Mouse (Mus musculus) midbrain, embryonic 13.5 days (tissue): ENCODE measurements around the gene Slc35e3. TPM values are rescaled to one million over a fixed set of nuclear protein-coding genes. Genes with fewer than 3 reads are reported as not detected.

ENCODE experiments used
- ATAC-seq: fragments of 200-750 bp; cut with Nextera tagmentation; 2 replicates; pipeline ENCODE4 v1.8.0; 2017; ENCODE audit warnings: mild to moderate bottlenecking, moderate TSS enrichment, moderate library complexity
- H3K27ac ChIP-seq: fragments of 300-500 bp; sonication (generic); 2 replicates; pipeline ENCODE4 v1.5.1; 2015; ENCODE audit warnings: inconsistent platforms, mild to moderate bottlenecking, moderate library complexity
- H3K27me3 ChIP-seq: fragments of 300-500 bp; sonication (generic); 2 replicates; pipeline ENCODE4 v1.6.1; 2015; ENCODE audit warnings: mild to moderate bottlenecking, inconsistent platforms
- H3K36me3 ChIP-seq: fragments of 300-500 bp; sonication (generic); 2 replicates; pipeline ENCODE4 v1.6.1; 2015; ENCODE audit warnings: mild to moderate bottlenecking, inconsistent platforms
- H3K4me1 ChIP-seq: fragments of 300-500 bp; sonication (generic); replicated peaks from 2 replicates; pipeline ENCODE4 v1.6.1; 2015; ENCODE audit warnings: inconsistent platforms
- H3K4me2 ChIP-seq: fragments of 300-500 bp; sonication (generic); replicated peaks from 2 replicates; pipeline ENCODE4 v1.6.1; 2015; ENCODE audit warnings: moderate library complexity, mild to moderate bottlenecking, inconsistent platforms
- H3K4me3 ChIP-seq: fragments of 300-500 bp; sonication (generic); replicated peaks from 2 replicates; pipeline ENCODE4 v1.5.1; 2015; ENCODE audit warnings: mild to moderate bottlenecking, inconsistent platforms
- H3K9ac ChIP-seq: fragments of 300-500 bp; sonication (generic); replicated peaks from 2 replicates; pipeline ENCODE4 v1.6.1; 2015; ENCODE audit warnings: mild to moderate bottlenecking, inconsistent platforms
- H3K9me3 ChIP-seq: fragments of 300-500 bp; sonication (generic); 2 replicates; pipeline ENCODE4 v1.6.1; 2016; ENCODE audit warnings: mild to moderate bottlenecking, inconsistent platforms
- WGBS: fragments of 180-500 bp; shearing (Covaris S2); methylation state at CpG from one replicate; pipeline ENCODE4 v1.1.7; 2015; 5-methylcytosine and 5-hydroxymethylcytosine counted together
- polyA plus RNA-seq: library from polyadenylated mRNA; unstranded; fragments of >200 nt; fragmentation: Nextera tagmentation; extraction: Ambion mirVana; gene quantifications from 2 replicates; pipeline ENCODE4 v1.2.1, GENCODE M21; 2015

Gene Slc35e3
- polyA plus RNA-seq, 1 experiment from 2014 or later = 33.1 TPM

DNA sequence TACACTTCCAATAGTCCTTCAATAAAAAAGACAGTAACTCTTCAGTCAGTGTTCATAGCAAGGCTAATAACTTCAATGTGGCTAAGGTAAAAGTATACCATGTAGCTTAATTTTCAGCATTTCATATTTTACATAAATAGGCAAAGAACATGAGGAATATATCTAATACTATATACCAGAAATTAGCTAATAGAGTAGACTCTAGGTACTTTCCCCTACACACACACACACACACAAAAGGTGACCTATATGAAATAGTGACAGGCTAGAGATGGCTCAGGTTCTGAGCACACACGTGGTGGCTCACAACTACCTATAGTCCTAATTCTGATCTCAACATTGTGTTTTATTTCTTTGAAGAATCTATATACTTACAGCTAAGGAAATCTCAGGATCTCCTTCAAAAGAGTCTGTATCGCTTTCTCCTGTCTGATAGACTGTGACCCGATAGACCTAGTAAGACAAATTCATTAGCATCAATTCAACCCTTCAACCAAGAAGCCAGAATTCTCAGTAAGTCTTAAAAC, 55.3 kb downstream of the Slc35e3 start:
- H3K27me3 ChIP-seq = no peaks in the 10 kb centered on the region
- H3K4me3 ChIP-seq = no peak overlapping the region
- no peak overlapping the region for H3K27ac ChIP-seq
- peaks cover 76% of the 10 kb centered on the region for H3K36me3 ChIP-seq
- H3K4me1 ChIP-seq = no peaks in the 10 kb centered on the region
- H3K9ac ChIP-seq = no peak overlapping the region
- H3K9me3 ChIP-seq = no peaks in the 10 kb centered on the region
- no peak for ATAC-seq
- no peak overlapping the region for H3K4me2 ChIP-seq
- 94% methylated on average over 3 of the region's 3 CpGs for WGBS

DNA sequence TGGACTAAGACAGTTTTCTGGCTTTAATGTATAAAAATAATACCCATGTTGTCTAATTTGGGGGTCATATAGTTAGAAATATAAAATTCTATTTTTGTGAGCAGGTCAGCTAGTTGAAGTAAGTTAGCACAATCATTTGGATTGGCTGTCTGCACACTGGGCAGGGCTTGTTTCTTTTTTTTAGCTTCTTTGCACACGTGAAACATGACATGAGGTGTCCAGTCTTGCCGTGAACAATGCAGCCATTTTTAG, 56.1 kb downstream of the Slc35e3 start:
- H3K36me3 ChIP-seq = peaks cover 68% of the 10 kb centered on the region

DNA sequence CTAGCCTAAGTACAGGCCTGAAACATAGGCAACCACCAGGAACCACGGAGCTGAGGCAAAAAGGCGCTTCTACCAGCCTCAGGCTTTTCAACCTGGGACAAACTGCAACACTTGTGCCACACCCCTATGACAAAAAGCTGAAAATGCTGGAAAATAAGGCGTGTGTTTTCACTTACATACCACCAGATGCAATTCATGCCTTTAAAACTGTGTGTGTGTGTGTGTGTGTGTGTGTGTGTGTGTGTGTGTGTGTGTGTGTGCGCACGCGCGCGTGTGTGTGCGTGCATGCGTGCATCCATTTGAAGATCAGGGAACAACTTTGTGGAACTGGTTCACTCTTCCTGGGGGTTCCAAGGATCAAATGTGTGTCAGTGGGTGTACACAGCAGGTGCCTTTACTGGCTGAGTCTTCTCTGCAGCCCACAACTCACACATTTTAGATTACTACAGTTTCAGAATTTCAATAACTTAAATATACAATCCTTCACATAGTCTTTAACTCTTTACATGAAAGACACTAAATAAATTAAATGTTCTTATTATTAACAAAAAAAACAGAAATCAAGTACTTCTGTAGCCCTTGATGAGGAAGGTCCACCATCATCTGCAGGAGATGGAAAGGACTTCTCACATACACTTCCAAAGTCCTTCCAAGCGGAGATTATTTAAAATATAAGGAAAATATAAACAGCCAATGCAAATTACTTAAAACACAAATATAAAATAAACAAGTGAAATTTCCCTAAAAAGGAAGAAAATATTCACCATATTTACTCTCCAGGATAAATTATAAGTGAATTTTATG, 56.7 kb downstream of the Slc35e3 start:
- Histone ChIP-seq H3K4me1 (no peaks in the 10 kb centered on the region), H3K36me3 (peaks cover 63% of the 10 kb centered on the region), H3K27ac (no peak overlapping the region), H3K4me3 (no peak overlapping the region), H3K27me3 (no peaks in the 10 kb centered on the region), H3K4me2 (no peak overlapping the region), H3K9ac (no peak overlapping the region), H3K9me3 (no peaks in the 10 kb centered on the region)
- no peak for ATAC-seq
- WGBS = 92% methylated on average over 11 of the region's 11 CpGs

More for the DNA sequence above, 56.1 kb downstream of the Slc35e3 start:
- H3K4me1 ChIP-seq = no peaks in the 10 kb centered on the region
- H3K27me3 ChIP-seq = no peaks in the 10 kb centered on the region
- no peak overlapping the region for H3K4me3 ChIP-seq
- H3K9ac ChIP-seq = no peak overlapping the region
- no peak overlapping the region for H3K4me2 ChIP-seq
- H3K9me3 ChIP-seq = no peaks in the 10 kb centered on the region
- WGBS = 95% methylated on average over 2 of the region's 2 CpGs
- H3K27ac ChIP-seq = no peak overlapping the region
- no peak for ATAC-seq

DNA sequence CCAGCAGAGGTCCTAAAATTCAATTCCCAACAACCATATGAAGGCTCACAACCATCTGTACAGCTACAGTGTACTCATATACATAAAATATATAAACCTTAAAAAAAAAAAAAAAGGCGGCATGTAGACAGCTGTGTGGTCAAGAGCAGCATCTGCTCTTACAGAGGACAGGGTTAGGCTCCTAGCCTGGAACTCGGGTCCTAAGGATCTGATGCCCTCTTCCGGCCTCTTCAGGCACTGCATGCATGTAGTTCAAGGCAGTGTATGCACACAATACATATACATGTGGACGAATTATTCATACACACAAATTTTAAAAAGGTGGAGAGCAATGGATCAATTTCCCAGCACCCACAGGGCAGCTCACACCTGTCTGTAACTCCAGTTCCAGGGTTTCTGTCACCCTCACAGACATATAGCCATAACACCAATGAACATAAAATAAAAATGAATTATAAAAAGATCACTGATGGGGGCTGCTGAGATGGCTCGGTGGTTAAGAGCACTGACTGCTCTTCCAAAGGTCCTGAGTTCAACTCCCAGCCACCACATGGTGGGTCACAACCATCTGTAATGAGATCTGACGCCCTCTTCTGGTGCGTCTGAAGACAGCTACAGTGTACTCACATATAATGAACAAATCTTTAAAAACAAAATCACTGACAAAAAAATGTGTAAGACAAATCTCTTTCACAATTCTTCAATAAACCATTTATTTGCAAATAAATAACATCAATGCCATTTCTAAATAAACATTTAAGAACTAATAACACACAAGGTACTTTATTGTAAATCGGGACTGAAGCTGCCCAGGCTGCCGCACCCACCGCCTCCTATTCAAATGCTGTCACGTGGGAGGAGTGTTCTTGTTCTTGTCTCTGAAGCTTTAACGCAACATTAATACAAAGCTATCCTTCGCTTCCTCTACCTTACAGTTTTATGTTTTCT, 57.7 kb downstream of the Slc35e3 start:
- Histone ChIP-seq H3K9ac (no peak overlapping the region), H3K4me1 (no peaks in the 10 kb centered on the region), H3K4me3 (no peak overlapping the region), H3K27ac (no peak overlapping the region), H3K4me2 (no peak overlapping the region), H3K36me3 (peaks cover 60% of the 10 kb centered on the region), H3K27me3 (no peaks in the 10 kb centered on the region), H3K9me3 (no peaks in the 10 kb centered on the region)
- peak; percentile 43; the same call in 1 of the 2 replicates for ATAC-seq
- 91% methylated on average over 13 of the region's 13 CpGs for WGBS

DNA sequence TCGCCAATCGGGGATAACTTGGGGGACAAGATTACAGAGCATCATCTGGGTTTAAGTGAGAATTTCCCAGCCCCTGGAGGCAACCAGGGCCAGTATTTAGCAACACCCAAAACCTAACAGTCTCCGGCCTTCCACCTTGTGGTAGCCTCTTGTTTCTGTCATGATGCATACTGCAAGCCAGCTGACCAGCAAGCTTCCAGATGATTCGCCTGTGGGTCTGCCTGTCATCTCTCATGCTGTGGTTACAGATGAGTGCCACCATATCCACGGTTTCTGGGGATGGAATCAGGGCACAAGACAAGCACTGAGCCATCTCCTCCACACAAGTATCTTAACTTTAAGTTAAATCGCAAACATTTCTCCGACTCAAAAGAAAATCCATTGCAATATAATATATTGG, 58.6 kb downstream of the Slc35e3 start:
- Histone ChIP-seq H3K9ac (no peak overlapping the region), H3K4me3 (no peak overlapping the region), H3K36me3 (peaks cover 54% of the 10 kb centered on the region), H3K9me3 (no peaks in the 10 kb centered on the region), H3K27me3 (no peaks in the 10 kb centered on the region), H3K4me2 (no peak overlapping the region), H3K4me1 (no peaks in the 10 kb centered on the region), H3K27ac (no peak overlapping the region)
- WGBS = 93% methylated on average over 7 of the region's 7 CpGs
- no peak for ATAC-seq

DNA sequence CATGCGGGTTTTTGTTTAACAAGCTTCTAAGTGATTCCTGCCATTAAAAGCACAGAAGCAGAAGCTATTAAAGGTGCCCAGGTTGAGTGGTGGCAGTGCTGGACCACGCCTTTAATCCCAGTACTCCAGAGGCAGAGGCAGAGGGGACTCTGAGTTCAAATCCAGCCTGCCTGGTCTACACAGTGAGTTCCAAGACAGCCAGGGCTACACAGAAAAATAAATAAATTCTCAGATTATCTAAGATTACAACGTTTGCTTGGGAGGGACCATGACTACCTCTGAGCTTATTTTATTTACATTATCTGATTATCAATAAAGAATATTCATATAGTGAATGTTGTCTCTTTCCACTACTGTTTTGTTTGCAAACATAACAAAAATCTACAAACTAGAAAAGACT, 59.1 kb downstream of the Slc35e3 start:
- H3K27ac ChIP-seq = no peak overlapping the region
- no peaks in the 10 kb centered on the region for H3K27me3 ChIP-seq
- H3K9ac ChIP-seq = no peak overlapping the region
- 87% methylated on average over 3 of the region's 3 CpGs for WGBS
- H3K4me2 ChIP-seq = no peak overlapping the region
- no peak for ATAC-seq
- H3K4me1 ChIP-seq = no peaks in the 10 kb centered on the region
- H3K36me3 ChIP-seq = peaks cover 48% of the 10 kb centered on the region
- H3K4me3 ChIP-seq = no peak overlapping the region
- H3K9me3 ChIP-seq = no peaks in the 10 kb centered on the region

DNA sequence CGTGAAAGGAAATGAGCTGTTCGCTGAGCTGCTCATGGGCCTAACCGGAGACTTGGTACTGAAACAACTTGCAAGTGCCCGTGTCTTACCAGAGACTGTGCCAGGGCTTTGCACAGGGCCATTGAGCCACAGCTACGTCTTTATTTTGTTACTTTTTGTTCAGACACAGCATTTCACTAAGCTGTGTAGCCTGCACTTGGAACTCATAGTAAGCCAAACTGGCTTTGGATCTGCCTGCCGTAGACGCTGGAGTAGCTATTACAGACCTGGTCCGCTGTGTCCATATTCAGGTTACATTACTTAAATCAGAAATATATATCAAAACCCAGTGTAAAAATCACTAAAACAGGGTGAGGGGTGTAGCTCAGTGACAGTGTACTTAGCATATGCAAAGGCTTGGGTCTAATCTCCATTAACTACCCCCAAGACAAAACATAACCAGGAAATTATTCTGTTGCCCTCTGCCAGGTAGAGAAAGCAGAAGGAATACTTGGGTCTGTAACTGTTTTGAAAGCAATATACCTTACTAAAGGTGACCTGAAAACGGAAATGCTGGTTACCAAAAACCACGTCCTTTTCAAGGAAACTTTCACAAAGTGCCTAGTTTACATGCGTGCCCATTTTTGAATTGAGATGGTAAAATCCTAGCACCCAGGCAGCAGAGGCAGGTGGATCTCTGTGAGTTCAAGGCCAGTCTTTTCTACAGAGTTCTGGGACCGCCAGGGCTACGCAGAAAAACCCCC, 60.1 kb downstream of the Slc35e3 start:
- no peaks in the 10 kb centered on the region for H3K27me3 ChIP-seq
- H3K9ac ChIP-seq = no peak overlapping the region
- H3K27ac ChIP-seq = no peak overlapping the region
- WGBS = 92% methylated on average over 13 of the region's 13 CpGs
- no peaks in the 10 kb centered on the region for H3K4me1 ChIP-seq
- H3K4me2 ChIP-seq = no peak overlapping the region
- ATAC-seq = no peak
- H3K36me3 ChIP-seq = peaks cover 40% of the 10 kb centered on the region
- no peak overlapping the region for H3K4me3 ChIP-seq
- no peaks in the 10 kb centered on the region for H3K9me3 ChIP-seq

DNA sequence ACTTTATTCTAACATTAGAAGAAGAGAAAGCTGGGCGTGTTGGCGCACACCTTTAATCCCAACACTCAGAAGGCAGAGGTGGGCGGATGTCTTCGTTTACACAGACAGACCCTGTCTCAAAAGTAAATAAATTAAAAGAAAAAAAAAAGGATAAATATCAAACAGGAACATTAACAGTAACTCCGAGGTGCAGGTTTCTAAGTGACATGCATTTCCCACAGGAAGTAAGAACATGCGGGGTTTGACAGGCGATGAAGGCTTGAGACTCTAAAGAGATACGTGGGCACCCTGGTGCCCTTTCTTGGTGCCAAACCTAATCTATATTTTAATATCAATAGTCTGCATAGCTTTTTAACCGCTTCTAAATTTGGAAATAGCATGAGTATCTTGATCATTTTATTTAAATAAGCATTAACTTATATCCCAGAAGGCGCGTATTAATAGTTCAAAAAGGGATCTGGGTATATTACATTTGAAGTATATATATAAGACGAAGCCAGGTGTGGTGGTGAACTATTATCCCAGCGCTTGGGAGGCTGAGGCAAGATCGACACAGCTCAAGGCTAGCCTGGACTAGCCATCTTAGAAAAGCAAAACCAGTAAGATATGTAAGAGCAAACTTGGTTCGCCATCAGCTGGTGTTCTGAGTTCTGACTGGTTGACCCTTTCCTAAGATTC, 60.9 kb downstream of the Slc35e3 start:
- ATAC-seq = no peak
- Histone ChIP-seq H3K9ac (no peak overlapping the region), H3K4me1 (no peaks in the 10 kb centered on the region), H3K4me2 (no peak overlapping the region), H3K4me3 (no peak overlapping the region), H3K27ac (no peak overlapping the region), H3K36me3 (peaks cover 33% of the 10 kb centered on the region), H3K27me3 (no peaks in the 10 kb centered on the region), H3K9me3 (no peaks in the 10 kb centered on the region)
- 93% methylated on average over 15 of the region's 15 CpGs for WGBS

DNA sequence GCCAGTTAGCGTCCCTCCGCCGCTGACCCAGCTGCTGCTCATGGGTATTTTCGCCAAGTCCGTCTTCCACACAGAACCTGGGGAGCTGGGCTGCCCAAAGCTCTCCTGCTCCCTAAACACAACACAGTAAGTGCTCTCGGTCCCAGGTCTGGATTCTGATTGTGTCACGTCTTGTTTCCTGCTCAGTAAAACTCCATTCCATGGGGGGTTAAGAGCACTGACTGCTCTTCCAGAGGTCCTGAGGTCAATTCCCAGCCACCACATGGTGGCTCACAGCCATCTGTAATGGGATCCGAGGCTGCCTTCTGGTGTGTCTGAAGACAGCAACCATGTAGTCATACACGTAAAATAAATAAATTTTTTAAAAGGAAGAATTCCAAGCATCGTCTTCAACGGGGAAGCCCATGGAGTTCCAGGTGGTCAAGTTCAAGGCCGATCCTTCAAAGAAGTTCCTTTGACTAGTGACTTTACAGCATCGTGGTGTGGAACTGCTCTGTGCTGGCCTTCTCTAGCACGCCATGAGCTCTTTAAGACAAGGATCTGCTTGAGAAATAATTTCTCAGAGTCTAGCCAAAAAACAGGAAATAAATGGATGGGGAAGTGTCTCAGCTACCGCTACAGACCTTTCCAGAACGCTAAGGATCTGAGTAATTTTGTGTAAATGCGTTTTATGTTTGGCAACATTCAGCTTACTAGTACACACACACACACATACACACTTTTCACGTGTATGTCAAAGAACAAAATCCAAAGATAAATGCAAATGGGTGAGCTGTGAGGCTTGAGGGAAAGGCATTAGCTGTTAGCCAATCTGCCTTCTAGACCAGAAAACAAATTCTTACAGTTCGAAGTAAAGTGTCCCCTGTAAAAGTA, 61.6 kb downstream of the Slc35e3 start:
- H3K4me1 ChIP-seq = no peaks in the 10 kb centered on the region
- no peak overlapping the region for H3K4me2 ChIP-seq
- 92% methylated on average over 19 of the region's 19 CpGs for WGBS
- H3K27ac ChIP-seq = no peak overlapping the region
- no peaks in the 10 kb centered on the region for H3K9me3 ChIP-seq
- H3K4me3 ChIP-seq = no peak overlapping the region
- H3K9ac ChIP-seq = no peak overlapping the region
- ATAC-seq = no peak
- H3K36me3 ChIP-seq = peaks cover 26% of the 10 kb centered on the region
- no peaks in the 10 kb centered on the region for H3K27me3 ChIP-seq

DNA sequence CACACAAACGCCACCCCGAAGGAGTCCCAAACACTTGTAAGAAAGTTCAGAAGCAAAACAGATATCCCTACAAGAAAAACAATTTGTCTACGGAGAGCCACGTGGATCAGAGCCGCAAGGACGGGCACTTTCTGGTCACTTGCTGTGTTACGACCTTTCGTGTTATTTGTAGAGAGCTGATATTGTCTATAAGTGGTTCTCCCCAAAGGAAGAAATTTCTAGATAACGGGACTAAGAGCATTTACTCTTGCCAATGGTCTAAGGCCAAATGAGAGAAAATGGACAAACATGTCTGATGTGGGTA, 62.5 kb downstream of the Slc35e3 start:
- H3K36me3 ChIP-seq = peaks cover 18% of the 10 kb centered on the region
- H3K27ac ChIP-seq = no peak overlapping the region
- no peaks in the 10 kb centered on the region for H3K27me3 ChIP-seq
- no peak overlapping the region for H3K4me2 ChIP-seq
- H3K9ac ChIP-seq = no peak overlapping the region
- H3K4me1 ChIP-seq = no peaks in the 10 kb centered on the region
- no peak for ATAC-seq
- H3K9me3 ChIP-seq = no peaks in the 10 kb centered on the region
- H3K4me3 ChIP-seq = no peak overlapping the region
- 93% methylated on average over 9 of the region's 9 CpGs for WGBS
